Mouse (Mus musculus): ENCODE results near the gene Hnrnpul2.
A peak's percentile ranks its signal among the peaks of the same experiment; 100 is the strongest.

GRCm38 (mm10) chr19:8819596-8820423 lies at the start of gene Hnrnpul2:
- TF ChIP-seq CTCF (IDR thresholded peaks at IDR 0.05; ENCODE audit: extremely low read depth, insufficient read depth, low read length) (no peak), POLR2A (IDR thresholded peaks at IDR 0.05; ENCODE audit: extremely low read depth, insufficient read depth, low read length) (peak; percentile 94)

Data from cortical plate, adult 2 months (tissue).